Mouse (Mus musculus) kidney, adult 2 months (tissue): ENCODE results near the gene Vbp1. TPM values are rescaled to one million over a fixed set of nuclear protein-coding genes. Genes with fewer than 3 reads are reported as not detected.
"Not testable (repeated sequence)": the region's sequence is repeated elsewhere in the genome, so short reads cannot be mapped to it uniquely, and the experiment has no call there.

Experiments used
- DNase-seq: peaks from one replicate; pipeline ENCODE4 v3.0.0; 2021
- H3K27ac ChIP-seq: fragments of 200-500 bp; 2 replicates; pipeline ENCODE4 v1.5.1; 2012; ENCODE audit warnings: low read depth, low read length, control low read depth, inconsistent platforms; ENCODE audit not compliant: insufficient read depth
- H3K27me3 ChIP-seq: fragments of 200-500 bp; replicated peaks from 2 replicates; pipeline ENCODE4 v1.6.1; 2012; ENCODE audit warnings: mild to moderate bottlenecking, moderate library complexity, low read length, inconsistent platforms; ENCODE audit not compliant: control insufficient read depth, insufficient read depth
- H3K36me3 ChIP-seq: fragments of 200-500 bp; 2 replicates; pipeline ENCODE4 v1.6.1; 2012; ENCODE audit warnings: mild to moderate bottlenecking, moderate library complexity, low read length, inconsistent platforms; ENCODE audit not compliant: control insufficient read depth, insufficient read depth
- H3K4me1 ChIP-seq: fragments of 200-500 bp; 2 replicates; pipeline ENCODE4 v1.6.1; 2011; ENCODE audit warnings: low read length; ENCODE audit not compliant: control insufficient read depth, insufficient read depth
- H3K4me3 ChIP-seq: fragments of 200-500 bp; 2 replicates; pipeline ENCODE4 v1.5.1; 2011; ENCODE audit warnings: mild to moderate bottlenecking, low read depth, low read length, control low read depth; ENCODE audit not compliant: insufficient read depth
- CTCF ChIP-seq: fragments of 200-500 bp; conservative IDR thresholded peaks from 2 replicates; pipeline ENCODE4 v1.5.1; 2011; ENCODE audit warnings: low read depth, mild to moderate bottlenecking, control low read depth, low read length, moderate library complexity, mixed read lengths; ENCODE audit not compliant: insufficient read depth, insufficient read length
- POLR2A ChIP-seq: fragments of 200-500 bp; IDR thresholded peaks from one replicate; pipeline ENCODE4 v1.6.1; 2011; ENCODE audit warnings: low read depth, low read length, control low read depth
- WGBS: fragments of 180-500 bp; shearing (Covaris S2); methylation state at CpG from one replicate; pipeline ENCODE4 v1.1.7; 2018; 5-methylcytosine and 5-hydroxymethylcytosine counted together
- polyA plus RNA-seq: library from polyadenylated mRNA; depleted of rRNA; stranded (reverse); fragments of >200 nt; gene quantifications from 2 replicates; pipeline ENCODE4 v1.2.3, GENCODE M21; 2012; rRNA removed

Gene Vbp1
- 2.8 and 6.3 TPM in 2 replicates for polyA plus RNA-seq

GRCm38 (mm10) chrX:75514179-75514972 lies at the start of gene Vbp1:
Gene Vbp1 (plus strand): TSS chrX:75514299.
- peak; percentile 96 for DNase-seq
- WGBS, result under 1% methylated on average over 37 of the region's 37 CpGs
- no peaks in the 10 kb centered on the region for H3K36me3 ChIP-seq
- H3K27me3 ChIP-seq, result no peaks in the 10 kb centered on the region
- no peaks in the 10 kb centered on the region for H3K4me1 ChIP-seq
- TF ChIP-seq POLR2A (peak; percentile 29), CTCF (no peak)
- peak within 1 kb of the TSS; percentile 75 for H3K27ac ChIP-seq
- H3K4me3 ChIP-seq, result peak within 1 kb of the TSS; percentile 82

- not testable (repeated sequence) for H3K27me3 ChIP-seq, H3K4me1 ChIP-seq, H3K36me3 ChIP-seq, H3K27ac ChIP-seq
- H3K4me3 ChIP-seq, result peak overlapping the region; percentile 53
- peak; percentile 51 for DNase-seq
- 1% methylated on average over 37 of the region's 37 CpGs for WGBS
Observed at GRCm38 (mm10) chrX:75475182-75475644, 38.9 kb upstream of the Vbp1 start.

DNA sequence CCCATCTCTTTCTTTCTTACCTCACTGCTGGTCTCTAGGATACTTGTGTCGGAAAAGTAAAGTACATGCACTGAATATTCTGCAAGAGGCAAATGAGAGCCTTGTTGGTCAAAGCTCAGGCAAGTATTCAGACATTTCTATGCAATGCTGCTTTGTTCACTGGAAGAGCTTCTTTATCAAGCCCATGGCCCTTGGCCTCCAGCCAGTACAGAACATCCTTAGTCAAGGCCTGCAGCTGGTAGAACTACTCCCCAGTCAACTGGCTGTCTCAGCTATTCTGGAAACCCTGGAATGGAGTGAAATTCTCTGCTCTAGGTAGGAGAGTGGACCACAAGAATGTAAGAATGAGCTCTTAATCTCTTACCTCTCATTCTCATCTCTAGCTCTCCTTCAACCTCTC lies 24.2 kb upstream of the Vbp1 start:
- H3K27me3 ChIP-seq, result no peaks in the 10 kb centered on the region
- no peaks in the 10 kb centered on the region for H3K36me3 ChIP-seq
- no peak overlapping the region for H3K27ac ChIP-seq
- H3K4me1 ChIP-seq, result no peaks in the 10 kb centered on the region
- DNase-seq, result no peak
- WGBS, result 86% methylated on average over 1 of the region's 1 CpGs
- no peak for TF ChIP-seq POLR2A
- no peak for TF ChIP-seq CTCF
- H3K4me3 ChIP-seq, result no peak overlapping the region

- Histone ChIP-seq H3K4me1 (no peaks in the 10 kb centered on the region), H3K27ac (no peak overlapping the region), H3K36me3 (no peaks in the 10 kb centered on the region), H3K4me3 (no peak overlapping the region), H3K27me3 (no peaks in the 10 kb centered on the region)
- 20% methylated on average over 3 of the region's 3 CpGs for WGBS
- DNase-seq, result no peak
- TF ChIP-seq POLR2A, result no peak
Observed at GRCm38 (mm10) chrX:75513787-75514178, 316 bp upstream of the Vbp1 start.

DNA sequence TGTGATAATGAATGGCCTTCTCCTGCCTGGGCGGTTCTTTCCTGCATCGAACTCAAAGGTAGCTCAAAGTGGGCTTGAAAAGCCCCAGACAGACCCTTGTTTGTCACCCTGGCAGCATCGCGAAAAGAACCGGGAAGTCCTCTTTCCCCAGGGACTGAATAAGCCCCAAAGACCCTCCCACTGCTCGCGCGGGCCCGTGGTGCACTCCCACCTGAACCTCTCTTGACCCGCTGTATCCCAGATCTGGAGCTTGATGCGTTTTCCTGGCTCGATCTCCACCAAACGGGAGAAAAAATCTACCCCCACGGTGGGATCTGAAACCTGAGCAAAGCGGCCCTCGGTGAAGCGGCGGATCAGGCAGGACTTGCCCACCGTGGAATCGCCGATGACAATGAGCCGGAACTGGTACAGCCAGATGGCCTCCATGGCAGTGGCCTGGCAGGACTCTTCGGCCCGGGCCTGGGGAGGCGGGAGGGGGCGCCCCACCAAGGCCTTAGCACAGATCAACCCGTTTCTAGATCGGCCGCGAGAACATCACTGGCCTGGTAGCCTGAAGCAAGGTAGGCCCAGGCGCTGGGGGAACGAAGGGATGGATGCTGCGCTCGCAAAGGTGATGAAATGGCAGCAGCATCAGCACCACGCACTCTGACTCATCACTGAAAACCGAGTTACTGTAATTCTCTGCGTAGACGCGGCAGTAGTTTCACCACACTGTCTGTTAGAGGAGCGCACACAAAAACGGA lies 63.7 kb downstream of the Vbp1 start, which contains the start of gene Rab39b:
Gene Rab39b, minus strand, starts transcription at position 650 of the 743 bp plus-strand sequence.
- WGBS, result 2% methylated on average over 41 of the region's 41 CpGs

GRCm38 (mm10) chrX:75578539-75578938 lies 64.4 kb downstream of the Vbp1 start:
- 86% methylated on average over 2 of the region's 2 CpGs for WGBS
- no peak overlapping the region for H3K4me3 ChIP-seq

More for the DNA sequence above, 63.7 kb downstream of the Vbp1 start, which contains the start of gene Rab39b:
- H3K27me3 ChIP-seq, result no peaks in the 10 kb centered on the region
- H3K36me3 ChIP-seq, result no peaks in the 10 kb centered on the region
- TF ChIP-seq CTCF (no peak), POLR2A (no peak)
- peak within 1 kb of the TSS; percentile 64 for H3K4me3 ChIP-seq
- no peak within 1 kb of the TSS for H3K27ac ChIP-seq
- peak; percentile 3 for DNase-seq
- H3K4me1 ChIP-seq, result no peaks in the 10 kb centered on the region

More at GRCm38 (mm10) chrX:75578539-75578938, 64.4 kb downstream of the Vbp1 start:
- Histone ChIP-seq H3K27ac (no peak overlapping the region), H3K27me3 (no peaks in the 10 kb centered on the region), H3K4me1 (no peaks in the 10 kb centered on the region), H3K36me3 (no peaks in the 10 kb centered on the region)
- TF ChIP-seq CTCF (no peak), POLR2A (no peak)
- no peak for DNase-seq

Other genes starting within 250 kb of the Vbp1 start
- 10.1 and 16.8 TPM in 2 replicates for gene Fundc2, start 131.9 kb upstream of the Vbp1 start, polyA plus RNA-seq
- 1.4 and 2.2 TPM in 2 replicates for gene F8, start 131.7 kb upstream of the Vbp1 start, polyA plus RNA-seq
- gene Cmc4, start 97.7 kb upstream of the Vbp1 start, polyA plus RNA-seq, result 3.7 and 5.8 TPM in 2 replicates
- gene Mtcp1, start 97.7 kb upstream of the Vbp1 start, polyA plus RNA-seq, result 4.3 and 5.2 TPM in 2 replicates
- 9.7 and 14.3 TPM in 2 replicates for gene Brcc3, start 97.7 kb upstream of the Vbp1 start, polyA plus RNA-seq
- 0.29 and 0.38 TPM in 2 replicates for gene Rab39b, start 63.9 kb downstream of the Vbp1 start, polyA plus RNA-seq